Mouse (Mus musculus): Measurements from ENCODE around the gene Rpl9-ps6. TPM values are rescaled to one million over a fixed set of nuclear protein-coding genes. Genes with fewer than 3 reads are reported as not detected.

Gene Rpl9-ps6
- 14.5 TPM for polyA plus RNA-seq (2014; fragmentation: Illumina TruSeq; extraction: RNeasy Lipid Tissue Mini Kit (QIAGEN cat#74804); ENCODE audit: low replicate concordance)

GRCm38 (mm10) chr19:32466478-32466877, at the start of gene Rpl9-ps6:
TSS of gene Rpl9-ps6 (minus strand) at chr19:32466578.

GRCm38 (mm10) chr19:32485681-32486105, 19.3 kb upstream of the Rpl9-ps6 start, which contains the start of gene Minpp1:
TSS of gene Minpp1 (plus strand) at chr19:32485769.

Other genes starting within 250 kb of the Rpl9-ps6 start
- gene Sgms1, start 76.9 kb downstream of the Rpl9-ps6 start, polyA plus RNA-seq (2014; fragmentation: Illumina TruSeq; extraction: RNeasy Lipid Tissue Mini Kit (QIAGEN cat#74804); ENCODE audit: low replicate concordance), result 40.7 TPM
- gene Minpp1, start 19.2 kb upstream of the Rpl9-ps6 start, polyA plus RNA-seq (2014; fragmentation: Illumina TruSeq; extraction: RNeasy Lipid Tissue Mini Kit (QIAGEN cat#74804); ENCODE audit: low replicate concordance), result 54.5 TPM
- 1,557 TPM for gene Papss2, start 129.2 kb upstream of the Rpl9-ps6 start, polyA plus RNA-seq (2014; fragmentation: Illumina TruSeq; extraction: RNeasy Lipid Tissue Mini Kit (QIAGEN cat#74804); ENCODE audit: low replicate concordance)